Mouse (Mus musculus) kidney, embryonic 16.5 days (tissue): Measurements from ENCODE around the gene Cyp24a1. TPM values are rescaled to one million over a fixed set of nuclear protein-coding genes. Genes with fewer than 3 reads are reported as not detected.

Experiments
- ATAC-seq: fragments of 200-750 bp; cut with Nextera tagmentation; 2 replicates; pipeline ENCODE4 v1.8.0; 2017; ENCODE audit warnings: moderate TSS enrichment; ENCODE audit not compliant: low FRiP score, low TSS enrichment
- H3K27ac ChIP-seq: fragments of 300-500 bp; sonication (generic); 2 replicates; pipeline ENCODE4 v1.5.1; 2014; ENCODE audit warnings: low read length
- H3K27me3 ChIP-seq: fragments of 300-500 bp; sonication (generic); 2 replicates; pipeline ENCODE4 v1.6.1; 2014; ENCODE audit warnings: low read length, control low read depth, mixed read lengths; ENCODE audit not compliant: insufficient read depth
- H3K36me3 ChIP-seq: fragments of 300-500 bp; sonication (generic); 2 replicates; pipeline ENCODE4 v1.6.1; 2014; ENCODE audit warnings: low read length, control low read depth, mixed read lengths; ENCODE audit not compliant: insufficient read depth
- H3K4me1 ChIP-seq: fragments of 300-500 bp; sonication (generic); 2 replicates; pipeline ENCODE4 v1.6.1; 2014; ENCODE audit warnings: low read length, control low read depth, mixed read lengths; ENCODE audit not compliant: insufficient read depth
- H3K4me2 ChIP-seq: fragments of 300-500 bp; sonication (generic); replicated peaks from 2 replicates; pipeline ENCODE4 v1.6.1; 2014; ENCODE audit warnings: low read depth, low read length
- H3K4me3 ChIP-seq: fragments of 300-500 bp; sonication (generic); 2 replicates; pipeline ENCODE4 v1.5.1; 2014; ENCODE audit warnings: mild to moderate bottlenecking, low read length
- H3K9ac ChIP-seq: fragments of 300-500 bp; sonication (generic); replicated peaks from 2 replicates; pipeline ENCODE4 v1.6.1; 2014; ENCODE audit warnings: low read length
- H3K9me3 ChIP-seq: fragments of 300-500 bp; sonication (generic); 2 replicates; pipeline ENCODE4 v1.6.1; 2016; ENCODE audit warnings: low read length, control low read depth
- WGBS: fragments of 180-500 bp; shearing (Covaris S2); extraction: QIAGEN DNeasy Blood & Tissue Kit; methylation state at CpG from one replicate; pipeline ENCODE4 v1.1.7; 2014; 5-methylcytosine and 5-hydroxymethylcytosine counted together
- polyA plus RNA-seq: library from polyadenylated mRNA; unstranded; fragments of >200 nt; fragmentation: Nextera tagmentation; extraction: Ambion mirVana; gene quantifications from 2 replicates; pipeline ENCODE4 v1.2.1, GENCODE M21; 2015

Gene Cyp24a1
- 3.2 and 4.0 TPM in 2 replicates for polyA plus RNA-seq

DNA sequence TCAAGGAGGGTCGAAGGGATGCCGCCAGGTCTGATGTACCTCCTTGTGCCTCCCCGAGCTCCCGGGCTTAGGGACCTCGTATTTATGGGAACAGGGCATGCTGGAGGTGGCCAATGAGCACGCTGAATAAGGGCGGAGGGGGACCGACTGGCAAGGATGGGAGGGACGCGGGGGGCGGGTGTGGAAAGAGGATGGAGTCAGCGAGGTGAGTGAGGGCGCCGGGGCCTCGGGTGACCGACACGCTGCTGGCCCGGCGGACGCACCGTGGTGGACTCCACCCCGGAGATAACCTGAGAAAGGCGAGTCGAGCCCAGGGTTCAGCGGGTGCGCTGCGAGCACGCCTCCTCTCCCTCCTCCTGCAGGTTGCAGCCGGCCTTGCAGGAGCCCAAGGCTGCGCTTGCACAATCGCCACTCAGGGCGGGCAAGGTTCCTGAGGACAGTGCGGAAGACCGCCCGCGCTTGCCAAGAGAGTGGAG is at the start of gene Cyp24a1:
Cyp24a1 (minus strand) TSS at position 55 of the 476 bp plus-strand sequence.
- peaks cover 79% of the 10 kb centered on the region for H3K27me3 ChIP-seq
- 0% methylated on average over 36 of the region's 36 CpGs for WGBS
- peak within 1 kb of the TSS; percentile 36 for H3K4me3 ChIP-seq
- H3K27ac ChIP-seq, result no peak within 1 kb of the TSS
- H3K9ac ChIP-seq, result no peak within 1 kb of the TSS
- peak; percentile 84 for ATAC-seq
- H3K9me3 ChIP-seq, result no peaks in the 10 kb centered on the region
- peak within 1 kb of the TSS; percentile 49 for H3K4me2 ChIP-seq
- H3K36me3 ChIP-seq, result no peaks in the 10 kb centered on the region
- H3K4me1 ChIP-seq, result peaks cover 14% of the 10 kb centered on the region

GRCm38 (mm10) chr2:170545745-170546144 is 48.8 kb upstream of the Cyp24a1 start:
- WGBS, result 40% methylated on average over 4 of the region's 4 CpGs

GRCm38 (mm10) chr2:170544950-170545349 is 48.0 kb upstream of the Cyp24a1 start:
- H3K9me3 ChIP-seq, result no peaks in the 10 kb centered on the region
- no peak for ATAC-seq
- 68% methylated on average over 7 of the region's 7 CpGs for WGBS

More at GRCm38 (mm10) chr2:170545745-170546144, 48.8 kb upstream of the Cyp24a1 start:
- no peak for ATAC-seq
- Histone ChIP-seq H3K27me3 (no peaks in the 10 kb centered on the region), H3K9ac (no peak overlapping the region), H3K36me3 (no peaks in the 10 kb centered on the region), H3K9me3 (no peaks in the 10 kb centered on the region), H3K4me1 (peaks cover 31% of the 10 kb centered on the region), H3K4me3 (no peak overlapping the region), H3K4me2 (no peak overlapping the region), H3K27ac (no peak overlapping the region)

DNA sequence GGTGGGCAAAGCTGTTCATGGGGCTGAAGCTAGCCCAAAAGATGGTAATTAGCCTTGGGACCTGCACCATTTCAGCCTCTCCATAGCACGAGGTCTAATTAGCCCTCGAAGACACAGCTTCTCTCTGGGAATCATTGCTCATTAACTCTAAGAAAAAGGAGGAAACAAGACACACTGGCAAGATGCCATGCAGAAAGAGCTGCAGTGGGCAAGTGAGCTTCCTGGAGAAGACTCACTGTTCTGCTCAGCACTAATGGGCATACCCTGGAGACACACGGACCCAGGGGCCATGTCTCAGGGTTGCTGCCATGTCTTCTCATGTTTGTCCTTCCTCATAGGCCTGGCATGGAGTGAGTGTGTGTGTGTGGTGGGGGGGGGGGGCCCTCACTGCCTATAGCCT is 47.2 kb upstream of the Cyp24a1 start:
- H3K4me1 ChIP-seq, result peaks cover 25% of the 10 kb centered on the region
- H3K9ac ChIP-seq, result no peak overlapping the region
- no peaks in the 10 kb centered on the region for H3K9me3 ChIP-seq
- no peak overlapping the region for H3K4me3 ChIP-seq
- 65% methylated on average over 3 of the region's 3 CpGs for WGBS
- no peak for ATAC-seq
- H3K36me3 ChIP-seq, result no peaks in the 10 kb centered on the region
- H3K27ac ChIP-seq, result no peak overlapping the region
- H3K27me3 ChIP-seq, result no peaks in the 10 kb centered on the region
- H3K4me2 ChIP-seq, result no peak overlapping the region

More at GRCm38 (mm10) chr2:170544950-170545349, 48.0 kb upstream of the Cyp24a1 start:
- H3K36me3 ChIP-seq, result no peaks in the 10 kb centered on the region
- no peak overlapping the region for H3K9ac ChIP-seq
- no peaks in the 10 kb centered on the region for H3K27me3 ChIP-seq
- peak overlapping the region; percentile 51 for H3K27ac ChIP-seq
- H3K4me1 ChIP-seq, result peaks cover 30% of the 10 kb centered on the region
- H3K4me2 ChIP-seq, result no peak overlapping the region
- H3K4me3 ChIP-seq, result no peak overlapping the region

DNA sequence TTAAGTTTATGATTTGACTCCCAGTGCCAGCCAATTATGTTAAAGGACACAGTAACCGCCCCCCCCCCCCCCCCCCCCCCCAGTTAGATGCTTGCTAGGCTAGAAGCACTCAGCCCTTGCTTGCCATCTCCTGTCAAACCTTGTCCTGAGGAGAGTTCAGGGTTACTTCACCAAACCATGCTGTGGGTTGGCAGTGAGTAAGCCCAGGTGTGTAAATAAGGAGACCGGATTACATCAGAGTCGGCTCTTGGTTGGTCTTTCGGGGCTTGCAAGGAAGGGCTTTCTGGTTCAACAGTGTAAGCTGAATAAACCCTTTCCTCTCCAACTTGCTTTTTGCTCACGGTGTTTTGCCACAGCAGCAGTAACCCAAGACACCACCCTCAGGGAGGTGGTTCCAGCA is 46.7 kb upstream of the Cyp24a1 start:
- WGBS, result 78% methylated on average over 5 of the region's 5 CpGs

DNA sequence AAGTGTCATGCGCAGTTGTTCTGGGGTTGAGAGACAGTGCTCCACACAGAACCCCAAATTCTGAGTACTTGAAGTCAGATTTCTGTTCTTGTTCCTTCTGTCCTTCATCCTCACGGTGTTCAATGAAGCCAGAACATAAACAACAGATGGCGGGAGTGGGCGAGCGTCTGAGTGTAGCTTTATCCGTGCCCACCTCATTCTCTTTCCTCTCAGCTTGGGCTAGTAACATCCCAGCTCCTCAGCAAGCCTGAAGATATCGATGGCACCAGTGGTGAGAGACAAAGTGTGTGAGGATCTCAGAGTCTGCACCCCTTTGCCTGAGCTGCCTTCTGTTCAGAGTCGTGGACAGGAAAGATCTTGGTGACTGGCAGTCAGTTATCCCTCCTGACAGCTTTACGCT is 42.3 kb upstream of the Cyp24a1 start:
- Histone ChIP-seq H3K27ac (no peak overlapping the region), H3K9ac (no peak overlapping the region), H3K9me3 (no peaks in the 10 kb centered on the region), H3K4me3 (no peak overlapping the region), H3K27me3 (no peaks in the 10 kb centered on the region), H3K4me2 (no peak overlapping the region), H3K36me3 (no peaks in the 10 kb centered on the region), H3K4me1 (no peaks in the 10 kb centered on the region)
- WGBS, result 70% methylated on average over 9 of the region's 9 CpGs
- no peak for ATAC-seq

More for the DNA sequence above, 46.7 kb upstream of the Cyp24a1 start:
- H3K4me2 ChIP-seq, result no peak overlapping the region
- peaks cover 23% of the 10 kb centered on the region for H3K4me1 ChIP-seq
- ATAC-seq, result no peak
- no peaks in the 10 kb centered on the region for H3K9me3 ChIP-seq
- no peak overlapping the region for H3K27ac ChIP-seq
- no peaks in the 10 kb centered on the region for H3K27me3 ChIP-seq
- no peaks in the 10 kb centered on the region for H3K36me3 ChIP-seq
- no peak overlapping the region for H3K9ac ChIP-seq
- H3K4me3 ChIP-seq, result no peak overlapping the region

- no peaks in the 10 kb centered on the region for H3K4me1 ChIP-seq
- no peak for ATAC-seq
- H3K27me3 ChIP-seq, result 0 out of 2 replicates have a peak, but pooled peaks cover 3% of the 10 kb centered on the region
- H3K36me3 ChIP-seq, result no peaks in the 10 kb centered on the region
- H3K4me3 ChIP-seq, result no peak overlapping the region
- H3K9ac ChIP-seq, result no peak overlapping the region
- H3K27ac ChIP-seq, result no peak overlapping the region
- no peak overlapping the region for H3K4me2 ChIP-seq
- H3K9me3 ChIP-seq, result no peaks in the 10 kb centered on the region
Observed at GRCm38 (mm10) chr2:170535841-170536240, 38.9 kb upstream of the Cyp24a1 start.

DNA sequence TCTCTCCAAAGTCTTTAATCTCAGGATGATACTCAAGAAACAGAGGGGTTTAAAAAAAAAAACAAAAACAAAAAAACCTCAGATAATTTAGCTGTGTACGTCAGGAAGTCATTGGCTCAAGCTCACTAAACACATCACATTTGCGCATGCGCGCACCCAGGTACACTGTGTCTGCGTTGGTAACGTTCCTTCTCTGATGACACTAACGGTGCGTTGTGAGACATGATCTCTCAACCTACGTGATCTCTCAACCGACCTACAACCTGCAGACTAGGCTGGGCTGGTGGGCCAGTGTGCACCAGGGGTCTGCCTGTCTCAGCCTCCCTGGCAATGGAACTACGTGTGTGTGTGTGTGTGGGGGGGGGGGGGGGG is 37.8 kb upstream of the Cyp24a1 start:
- Histone ChIP-seq H3K36me3 (no peaks in the 10 kb centered on the region), H3K27me3 (0 out of 2 replicates have a peak, but pooled peaks cover 3% of the 10 kb centered on the region), H3K4me3 (no peak overlapping the region), H3K4me1 (no peaks in the 10 kb centered on the region), H3K4me2 (no peak overlapping the region), H3K9ac (no peak overlapping the region), H3K27ac (no peak overlapping the region), H3K9me3 (no peaks in the 10 kb centered on the region)
- WGBS, result 84% methylated on average over 11 of the region's 11 CpGs
- ATAC-seq, result no peak

GRCm38 (mm10) chr2:170534116-170534802 is 37.3 kb upstream of the Cyp24a1 start:
- H3K4me3 ChIP-seq, result no peak overlapping the region
- no peak for ATAC-seq
- no peaks in the 10 kb centered on the region for H3K36me3 ChIP-seq
- no peak overlapping the region for H3K27ac ChIP-seq
- H3K4me2 ChIP-seq, result no peak overlapping the region
- H3K9ac ChIP-seq, result no peak overlapping the region
- H3K9me3 ChIP-seq, result no peaks in the 10 kb centered on the region
- 57% methylated on average over 12 of the region's 12 CpGs for WGBS
- 0 out of 2 replicates have a peak, but pooled peaks cover 3% of the 10 kb centered on the region for H3K27me3 ChIP-seq
- H3K4me1 ChIP-seq, result no peaks in the 10 kb centered on the region

DNA sequence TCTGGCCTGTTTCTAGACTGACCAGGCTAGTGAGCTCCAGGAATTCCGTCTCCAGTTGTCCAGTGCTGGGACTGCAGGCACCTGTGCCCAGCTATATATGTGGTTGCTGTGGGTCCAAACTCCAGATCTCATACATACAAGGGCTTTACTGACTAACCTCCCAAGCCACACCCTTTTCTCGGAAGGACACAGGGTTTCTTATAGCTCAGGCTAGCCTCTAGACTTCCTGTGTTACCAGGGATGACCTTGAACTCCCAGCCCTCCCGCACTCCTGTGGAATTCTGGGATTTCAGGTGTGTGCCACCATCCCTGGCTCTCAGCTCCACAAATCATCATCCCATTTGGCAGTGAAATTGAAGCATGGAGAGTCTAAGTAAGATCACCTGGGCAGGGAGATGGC is 33.3 kb upstream of the Cyp24a1 start:
- Histone ChIP-seq H3K4me3 (no peak overlapping the region), H3K36me3 (no peaks in the 10 kb centered on the region), H3K27me3 (0 out of 2 replicates have a peak, but pooled peaks cover 3% of the 10 kb centered on the region), H3K9me3 (no peaks in the 10 kb centered on the region), H3K4me1 (no peaks in the 10 kb centered on the region), H3K9ac (no peak overlapping the region), H3K4me2 (no peak overlapping the region), H3K27ac (no peak overlapping the region)
- 92% methylated on average over 3 of the region's 3 CpGs for WGBS
- ATAC-seq, result no peak
